Mouse (Mus musculus) intestine, postnatal 0 days (tissue): ENCODE results near the gene Gm49325. TPM values are rescaled to one million over a fixed set of nuclear protein-coding genes. Genes with fewer than 3 reads are reported as not detected.
A peak's percentile ranks its signal among the peaks of the same experiment; 100 is the strongest.

Experiments used
- ATAC-seq: fragments of 200-750 bp; cut with Nextera tagmentation; 2 replicates; pipeline ENCODE4 v1.8.0; 2017; ENCODE audit warnings: mild to moderate bottlenecking, moderate TSS enrichment, moderate library complexity
- H3K27ac ChIP-seq: fragments of 300-500 bp; sonication (generic); 2 replicates; pipeline ENCODE4 v1.5.1; 2014; ENCODE audit warnings: mild to moderate bottlenecking, low read depth, low read length, moderate library complexity
- H3K27me3 ChIP-seq: fragments of 300-500 bp; sonication (generic); replicated peaks from 2 replicates; pipeline ENCODE4 v1.6.1; 2014; ENCODE audit warnings: low read length, mixed read lengths; ENCODE audit not compliant: control insufficient read depth, insufficient read depth
- H3K36me3 ChIP-seq: fragments of 300-500 bp; sonication (generic); 2 replicates; pipeline ENCODE4 v1.6.1; 2014; ENCODE audit warnings: mild to moderate bottlenecking, moderate library complexity; ENCODE audit not compliant: control insufficient read depth, insufficient read depth
- H3K4me1 ChIP-seq: fragments of 300-500 bp; sonication (generic); replicated peaks from 2 replicates; pipeline ENCODE4 v1.6.1; 2014; ENCODE audit warnings: antibody characterized with exemption, low read length, mixed read lengths; ENCODE audit not compliant: control insufficient read depth, insufficient read depth
- H3K4me2 ChIP-seq: fragments of 300-500 bp; sonication (generic); replicated peaks from 2 replicates; pipeline ENCODE4 v1.6.1; 2014; ENCODE audit warnings: low read depth, mild to moderate bottlenecking, moderate library complexity
- H3K4me3 ChIP-seq: fragments of 300-500 bp; sonication (generic); 2 replicates; pipeline ENCODE4 v1.5.1; 2014; ENCODE audit warnings: low read depth, low read length
- H3K9ac ChIP-seq: fragments of 300-500 bp; sonication (generic); 2 replicates; pipeline ENCODE4 v1.6.1; 2014; ENCODE audit warnings: mild to moderate bottlenecking, low read depth, low read length
- H3K9me3 ChIP-seq: fragments of 300-500 bp; sonication (generic); 2 replicates; pipeline ENCODE4 v1.6.1; 2016; ENCODE audit warnings: mixed run types; ENCODE audit not compliant: control insufficient read depth
- CTCF ChIP-seq: sonication (generic); IDR thresholded peaks from 2 replicates; pipeline ENCODE4 v1.5.1; 2016; ENCODE audit warnings: low read depth, mild to moderate bottlenecking, control low read depth, antibody characterized with exemption, moderate library complexity
- WGBS: fragments of 180-500 bp; shearing (Covaris S2); extraction: QIAGEN DNeasy Blood & Tissue Kit; methylation state at CpG from one replicate; pipeline ENCODE4 v1.1.7; 2014; 5-methylcytosine and 5-hydroxymethylcytosine counted together
- polyA plus RNA-seq: library from polyadenylated mRNA; unstranded; fragments of >200 nt; fragmentation: Nextera tagmentation; extraction: Ambion mirVana; gene quantifications from 2 replicates; pipeline ENCODE4 v1.2.1, GENCODE M21; 2015

Gene Gm49325
- polyA plus RNA-seq, 1 experiment from 2014 or later, result 18.9 TPM

GRCm38 (mm10) chr10:77616926-77617325 lies 10.9 kb downstream of the Gm49325 start:
- H3K36me3 ChIP-seq, result peaks cover 44% of the 10 kb centered on the region
- H3K27me3 ChIP-seq, result no peaks in the 10 kb centered on the region
- ATAC-seq, result no peak
- TF ChIP-seq CTCF, result no peak
- no peaks in the 10 kb centered on the region for H3K4me1 ChIP-seq
- H3K4me3 ChIP-seq, result no peak overlapping the region
- WGBS, result 81% methylated on average over 6 of the region's 7 CpGs
- no peaks in the 10 kb centered on the region for H3K9me3 ChIP-seq
- no peak overlapping the region for H3K4me2 ChIP-seq
- no peak overlapping the region for H3K27ac ChIP-seq
- H3K9ac ChIP-seq, result no peak overlapping the region

- H3K36me3 ChIP-seq, result peaks cover 26% of the 10 kb centered on the region
- H3K27ac ChIP-seq, result peak overlapping the region; percentile 88
- H3K27me3 ChIP-seq, result no peaks in the 10 kb centered on the region
- H3K4me1 ChIP-seq, result 0 out of 2 replicates have a peak, but pooled peaks cover 3% of the 10 kb centered on the region
- 75% methylated on average over 8 of the region's 8 CpGs for WGBS
- peak; percentile 8; the same call in 1 of the 2 replicates for ATAC-seq
- peak overlapping the region; percentile 84 for H3K4me3 ChIP-seq
- no peaks in the 10 kb centered on the region for H3K9me3 ChIP-seq
- TF ChIP-seq CTCF, result no peak
- peak overlapping the region; percentile 85 for H3K4me2 ChIP-seq
- H3K9ac ChIP-seq, result peak overlapping the region; percentile 95
Measured at GRCm38 (mm10) chr10:77621546-77621945, 15.5 kb downstream of the Gm49325 start.

GRCm38 (mm10) chr10:77622055-77622988 lies 16.3 kb downstream of the Gm49325 start, which contains the start of gene Ube2g2:
Gene Ube2g2, plus strand, starts transcription at chr10:77622275.
- H3K4me2 ChIP-seq, result peak within 1 kb of the TSS; percentile 85
- H3K27me3 ChIP-seq, result no peaks in the 10 kb centered on the region
- H3K4me1 ChIP-seq, result 0 out of 2 replicates have a peak, but pooled peaks cover 3% of the 10 kb centered on the region
- no peak for TF ChIP-seq CTCF
- H3K36me3 ChIP-seq, result peaks cover 18% of the 10 kb centered on the region
- WGBS, result under 1% methylated on average over 83 of the region's 96 CpGs
- no peaks in the 10 kb centered on the region for H3K9me3 ChIP-seq
- peak; percentile 96 for ATAC-seq
- H3K4me3 ChIP-seq, result peak within 1 kb of the TSS; percentile 84
- H3K27ac ChIP-seq, result peak within 1 kb of the TSS; percentile 88
- H3K9ac ChIP-seq, result peak within 1 kb of the TSS; percentile 95

- peak overlapping the region; percentile 88 for H3K27ac ChIP-seq
- no peaks in the 10 kb centered on the region for H3K27me3 ChIP-seq
- no peaks in the 10 kb centered on the region for H3K9me3 ChIP-seq
- peaks cover 11% of the 10 kb centered on the region; the same call in 1 of the 2 replicates for H3K36me3 ChIP-seq
- H3K9ac ChIP-seq, result peak overlapping the region; percentile 95
- H3K4me3 ChIP-seq, result peak overlapping the region; percentile 84
- peak; percentile 31; the same call in 1 of the 2 replicates for TF ChIP-seq CTCF
- H3K4me1 ChIP-seq, result 0 out of 2 replicates have a peak, but pooled peaks cover 3% of the 10 kb centered on the region
- 5% methylated on average over 8 of the region's 8 CpGs for WGBS
- H3K4me2 ChIP-seq, result peak overlapping the region; percentile 85
- ATAC-seq, result no peak
Measured at GRCm38 (mm10) chr10:77623069-77623492, 17.1 kb downstream of the Gm49325 start.

- 81% methylated on average over 10 of the region's 10 CpGs for WGBS
Measured at GRCm38 (mm10) chr10:77623639-77624400, 17.8 kb downstream of the Gm49325 start.

GRCm38 (mm10) chr10:77624570-77624995 lies 18.6 kb downstream of the Gm49325 start:
- TF ChIP-seq CTCF, result no peak
- H3K9ac ChIP-seq, result no peak overlapping the region
- no peaks in the 10 kb centered on the region for H3K9me3 ChIP-seq
- no peak overlapping the region for H3K4me3 ChIP-seq
- H3K36me3 ChIP-seq, result no peaks in the 10 kb centered on the region
- H3K27ac ChIP-seq, result no peak overlapping the region
- ATAC-seq, result no peak
- no peak overlapping the region for H3K4me2 ChIP-seq
- 55% methylated on average over 7 of the region's 7 CpGs for WGBS
- 0 out of 2 replicates have a peak, but pooled peaks cover 3% of the 10 kb centered on the region for H3K4me1 ChIP-seq
- no peaks in the 10 kb centered on the region for H3K27me3 ChIP-seq

More at GRCm38 (mm10) chr10:77623639-77624400, 17.8 kb downstream of the Gm49325 start:
- Histone ChIP-seq H3K27me3 (no peaks in the 10 kb centered on the region), H3K4me3 (peak overlapping the region; percentile 84; the same call in 1 of the 2 replicates), H3K36me3 (peaks cover 4% of the 10 kb centered on the region; the same call in 1 of the 2 replicates), H3K27ac (no peak overlapping the region), H3K4me2 (peak overlapping the region; percentile 85), H3K9ac (no peak overlapping the region), H3K4me1 (0 out of 2 replicates have a peak, but pooled peaks cover 3% of the 10 kb centered on the region), H3K9me3 (no peaks in the 10 kb centered on the region)
- no peak for ATAC-seq
- TF ChIP-seq CTCF, result no peak
